Mouse (Mus musculus): ENCODE measurements around the gene Arhgap19. TPM values are rescaled to one million over a fixed set of nuclear protein-coding genes. Genes with fewer than 3 reads are reported as not detected.
A peak's percentile ranks its signal among the peaks of the same experiment; 100 is the strongest.

The Arhgap19 gene
- polyA plus RNA-seq, 1 experiment from 2014 or later: 48.4 TPM

GRCm38 (mm10) chr19:41828941-41829340 lies 27.1 kb upstream of the Arhgap19 start:
- no peak for ATAC-seq (replicated peaks; ENCODE audit: low FRiP score)
- Histone ChIP-seq H3K4me2 (ENCODE audit: low read depth, low read length, severe bottlenecking) (peak overlapping the region; percentile 97), H3K9ac (ENCODE audit: low read length) (peak overlapping the region; percentile 29; the same call in 1 of the 2 replicates), H3K4me3 (ENCODE audit: low read depth, low read length) (peak overlapping the region; percentile 73; the same call in 1 of the 2 replicates), H3K27me3 (ENCODE audit: control insufficient read depth, insufficient read depth, low read length) (no peaks in the 10 kb centered on the region), H3K9me3 (ENCODE audit: control insufficient read depth, low read length) (no peaks in the 10 kb centered on the region), H3K36me3 (ENCODE audit: control insufficient read depth, insufficient read depth, low read length) (no peaks in the 10 kb centered on the region), H3K4me1 (replicated peaks; ENCODE audit: control insufficient read depth, insufficient read depth, low read length) (peaks cover 10% of the 10 kb centered on the region), H3K27ac (ENCODE audit: low read depth, low read length) (no peak overlapping the region)
- DNase-seq (ENCODE audit: low spot score): no peak
- 75% methylated on average over 3 of the region's 3 CpGs for WGBS

GRCm38 (mm10) chr19:41826529-41826928 lies 24.7 kb upstream of the Arhgap19 start:
- Histone ChIP-seq H3K4me1 (replicated peaks; ENCODE audit: control insufficient read depth, insufficient read depth, low read length) (peaks cover 1% of the 10 kb centered on the region; the same call in 1 of the 2 replicates), H3K4me2 (ENCODE audit: low read depth, low read length, severe bottlenecking) (no peak overlapping the region), H3K9me3 (ENCODE audit: control insufficient read depth, low read length) (no peaks in the 10 kb centered on the region), H3K9ac (ENCODE audit: low read length) (no peak overlapping the region), H3K36me3 (ENCODE audit: control insufficient read depth, insufficient read depth, low read length) (no peaks in the 10 kb centered on the region), H3K27me3 (ENCODE audit: control insufficient read depth, insufficient read depth, low read length) (no peaks in the 10 kb centered on the region), H3K27ac (ENCODE audit: low read depth, low read length) (no peak overlapping the region), H3K4me3 (ENCODE audit: low read depth, low read length) (no peak overlapping the region)
- DNase-seq (ENCODE audit: low spot score) (no peak), ATAC-seq (replicated peaks; ENCODE audit: low FRiP score) (no peak)
- 91% methylated on average over 3 of the region's 3 CpGs for WGBS

- H3K9ac ChIP-seq (ENCODE audit: low read length): no peak overlapping the region
- ATAC-seq (replicated peaks; ENCODE audit: low FRiP score) (no peak), DNase-seq (ENCODE audit: low spot score) (no peak)
- WGBS: 87% methylated on average over 5 of the region's 5 CpGs
- 0 out of 2 replicates have a peak, but pooled peaks cover 2% of the 10 kb centered on the region for H3K4me1 ChIP-seq (replicated peaks; ENCODE audit: control insufficient read depth, insufficient read depth, low read length)
- no peaks in the 10 kb centered on the region for H3K9me3 ChIP-seq (ENCODE audit: control insufficient read depth, low read length)
- no peaks in the 10 kb centered on the region for H3K36me3 ChIP-seq (ENCODE audit: control insufficient read depth, insufficient read depth, low read length)
- no peak overlapping the region for H3K27ac ChIP-seq (ENCODE audit: low read depth, low read length)
- H3K4me2 ChIP-seq (ENCODE audit: low read depth, low read length, severe bottlenecking): no peak overlapping the region
- H3K27me3 ChIP-seq (ENCODE audit: control insufficient read depth, insufficient read depth, low read length): no peaks in the 10 kb centered on the region
- no peak overlapping the region for H3K4me3 ChIP-seq (ENCODE audit: low read depth, low read length)
These were observed 23.1 kb upstream of the Arhgap19 start for GRCm38 (mm10) chr19:41824950-41825349.

GRCm38 (mm10) chr19:41822589-41822988 lies 20.7 kb upstream of the Arhgap19 start:
- Histone ChIP-seq H3K27ac (ENCODE audit: low read depth, low read length) (no peak overlapping the region), H3K4me1 (replicated peaks; ENCODE audit: control insufficient read depth, insufficient read depth, low read length) (0 out of 2 replicates have a peak, but pooled peaks cover 2% of the 10 kb centered on the region), H3K4me2 (ENCODE audit: low read depth, low read length, severe bottlenecking) (no peak overlapping the region), H3K9ac (ENCODE audit: low read length) (no peak overlapping the region), H3K9me3 (ENCODE audit: control insufficient read depth, low read length) (no peaks in the 10 kb centered on the region), H3K27me3 (ENCODE audit: control insufficient read depth, insufficient read depth, low read length) (no peaks in the 10 kb centered on the region), H3K36me3 (ENCODE audit: control insufficient read depth, insufficient read depth, low read length) (no peaks in the 10 kb centered on the region), H3K4me3 (ENCODE audit: low read depth, low read length) (no peak overlapping the region)
- WGBS: 88% methylated on average over 1 of the region's 1 CpGs
- DNase-seq (ENCODE audit: low spot score) (no peak), ATAC-seq (replicated peaks; ENCODE audit: low FRiP score) (no peak)

GRCm38 (mm10) chr19:41821436-41821835 lies 19.6 kb upstream of the Arhgap19 start:
- Histone ChIP-seq H3K27me3 (ENCODE audit: control insufficient read depth, insufficient read depth, low read length) (no peaks in the 10 kb centered on the region), H3K4me2 (ENCODE audit: low read depth, low read length, severe bottlenecking) (no peak overlapping the region), H3K4me1 (replicated peaks; ENCODE audit: control insufficient read depth, insufficient read depth, low read length) (0 out of 2 replicates have a peak, but pooled peaks cover 2% of the 10 kb centered on the region), H3K9me3 (ENCODE audit: control insufficient read depth, low read length) (no peaks in the 10 kb centered on the region), H3K36me3 (ENCODE audit: control insufficient read depth, insufficient read depth, low read length) (no peaks in the 10 kb centered on the region), H3K4me3 (ENCODE audit: low read depth, low read length) (no peak overlapping the region), H3K27ac (ENCODE audit: low read depth, low read length) (no peak overlapping the region), H3K9ac (ENCODE audit: low read length) (no peak overlapping the region)
- no peak for ATAC-seq (replicated peaks; ENCODE audit: low FRiP score)
- 6% methylated on average over 5 of the region's 5 CpGs for WGBS
- no peak for DNase-seq (ENCODE audit: low spot score)

- Histone ChIP-seq H3K4me2 (ENCODE audit: low read depth, low read length, severe bottlenecking) (no peak overlapping the region), H3K4me3 (ENCODE audit: low read depth, low read length) (no peak overlapping the region), H3K27ac (ENCODE audit: low read depth, low read length) (no peak overlapping the region), H3K4me1 (replicated peaks; ENCODE audit: control insufficient read depth, insufficient read depth, low read length) (0 out of 2 replicates have a peak, but pooled peaks cover 2% of the 10 kb centered on the region), H3K36me3 (ENCODE audit: control insufficient read depth, insufficient read depth, low read length) (no peaks in the 10 kb centered on the region), H3K9me3 (ENCODE audit: control insufficient read depth, low read length) (no peaks in the 10 kb centered on the region), H3K9ac (ENCODE audit: low read length) (no peak overlapping the region), H3K27me3 (ENCODE audit: control insufficient read depth, insufficient read depth, low read length) (no peaks in the 10 kb centered on the region)
- no peak for DNase-seq (ENCODE audit: low spot score)
- WGBS: 85% methylated on average over 4 of the region's 4 CpGs
- ATAC-seq (replicated peaks; ENCODE audit: low FRiP score): no peak
These were observed 16.9 kb upstream of the Arhgap19 start for GRCm38 (mm10) chr19:41818749-41819148.

- no peak overlapping the region for H3K4me2 ChIP-seq (ENCODE audit: low read depth, low read length, severe bottlenecking)
- no peak for ATAC-seq (replicated peaks; ENCODE audit: low FRiP score)
- H3K9ac ChIP-seq (ENCODE audit: low read length): no peak overlapping the region
- 0 out of 2 replicates have a peak, but pooled peaks cover 2% of the 10 kb centered on the region for H3K4me1 ChIP-seq (replicated peaks; ENCODE audit: control insufficient read depth, insufficient read depth, low read length)
- no peaks in the 10 kb centered on the region for H3K27me3 ChIP-seq (ENCODE audit: control insufficient read depth, insufficient read depth, low read length)
- no peak overlapping the region for H3K27ac ChIP-seq (ENCODE audit: low read depth, low read length)
- DNase-seq (ENCODE audit: low spot score): no peak
- H3K36me3 ChIP-seq (ENCODE audit: control insufficient read depth, insufficient read depth, low read length): no peaks in the 10 kb centered on the region
- WGBS: 58% methylated on average over 10 of the region's 10 CpGs
- no peaks in the 10 kb centered on the region for H3K9me3 ChIP-seq (ENCODE audit: control insufficient read depth, low read length)
- no peak overlapping the region for H3K4me3 ChIP-seq (ENCODE audit: low read depth, low read length)
These were observed 15.5 kb upstream of the Arhgap19 start for GRCm38 (mm10) chr19:41817325-41817724.

GRCm38 (mm10) chr19:41816915-41817314 lies 15.1 kb upstream of the Arhgap19 start:
- no peak overlapping the region for H3K9ac ChIP-seq (ENCODE audit: low read length)
- DNase-seq (ENCODE audit: low spot score): no peak
- no peaks in the 10 kb centered on the region for H3K36me3 ChIP-seq (ENCODE audit: control insufficient read depth, insufficient read depth, low read length)
- H3K4me2 ChIP-seq (ENCODE audit: low read depth, low read length, severe bottlenecking): no peak overlapping the region
- WGBS: 60% methylated on average over 5 of the region's 5 CpGs
- no peaks in the 10 kb centered on the region for H3K9me3 ChIP-seq (ENCODE audit: control insufficient read depth, low read length)
- 0 out of 2 replicates have a peak, but pooled peaks cover 2% of the 10 kb centered on the region for H3K4me1 ChIP-seq (replicated peaks; ENCODE audit: control insufficient read depth, insufficient read depth, low read length)
- H3K27me3 ChIP-seq (ENCODE audit: control insufficient read depth, insufficient read depth, low read length): no peaks in the 10 kb centered on the region
- no peak overlapping the region for H3K27ac ChIP-seq (ENCODE audit: low read depth, low read length)
- H3K4me3 ChIP-seq (ENCODE audit: low read depth, low read length): no peak overlapping the region
- no peak for ATAC-seq (replicated peaks; ENCODE audit: low FRiP score)

- Histone ChIP-seq H3K36me3 (ENCODE audit: control insufficient read depth, insufficient read depth, low read length) (no peaks in the 10 kb centered on the region), H3K9ac (ENCODE audit: low read length) (no peak overlapping the region), H3K4me1 (replicated peaks; ENCODE audit: control insufficient read depth, insufficient read depth, low read length) (0 out of 2 replicates have a peak, but pooled peaks cover 2% of the 10 kb centered on the region), H3K27ac (ENCODE audit: low read depth, low read length) (no peak overlapping the region), H3K27me3 (ENCODE audit: control insufficient read depth, insufficient read depth, low read length) (no peaks in the 10 kb centered on the region), H3K9me3 (ENCODE audit: control insufficient read depth, low read length) (no peaks in the 10 kb centered on the region), H3K4me2 (ENCODE audit: low read depth, low read length, severe bottlenecking) (no peak overlapping the region), H3K4me3 (ENCODE audit: low read depth, low read length) (no peak overlapping the region)
- DNase-seq (ENCODE audit: low spot score) (no peak), ATAC-seq (replicated peaks; ENCODE audit: low FRiP score) (no peak)
- WGBS: 83% methylated on average over 5 of the region's 5 CpGs
These were observed 14.6 kb upstream of the Arhgap19 start for GRCm38 (mm10) chr19:41816410-41816809.
